Mouse (Mus musculus): ENCODE measurements around the gene Mus81.

The Mus81 gene

DNA sequence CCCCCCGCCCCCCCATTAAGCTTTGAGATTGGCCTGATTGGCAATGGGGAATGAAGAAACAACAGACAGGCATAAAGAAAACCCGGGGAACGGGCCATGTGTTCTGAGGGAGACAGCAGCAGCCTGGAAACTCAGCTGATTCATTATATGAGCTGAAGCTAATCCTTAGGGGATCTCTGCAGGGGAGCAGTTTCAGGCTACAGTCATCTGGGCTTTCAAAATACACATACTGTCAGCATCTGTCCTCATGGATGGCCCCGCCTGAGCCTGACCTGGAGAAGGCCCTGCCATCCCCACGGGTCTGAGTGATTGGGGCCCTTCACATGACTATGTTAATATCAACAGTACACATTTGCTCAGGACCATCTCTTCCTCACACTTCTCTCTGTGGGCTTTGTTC, 16.4 kb downstream of the Mus81 start:
- no peak for DNase-seq (ENCODE audit: low spot score in 2 of 2)

DNA sequence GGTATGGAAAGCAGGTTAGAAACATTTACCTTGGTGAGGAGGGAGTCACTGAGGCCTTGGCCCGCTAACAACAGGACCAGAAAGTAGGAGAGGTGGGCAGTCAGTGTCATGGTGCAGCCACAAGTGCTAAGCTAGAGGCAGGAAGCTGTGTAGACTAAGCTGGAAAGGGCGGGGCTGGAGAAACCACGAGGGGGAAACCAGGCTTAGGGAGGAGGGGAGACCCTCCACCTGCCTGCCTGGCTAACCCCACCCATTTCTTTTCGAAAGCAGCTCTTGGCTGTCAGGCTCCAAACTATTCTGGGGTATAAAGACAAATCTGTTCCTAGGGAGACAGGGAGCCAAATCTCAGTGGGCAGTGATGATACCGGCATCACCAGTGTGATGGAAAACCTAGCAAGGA, 19.8 kb downstream of the Mus81 start, which contains the start of gene Ctsw:
Ctsw (minus strand) TSS at position 134 of the 400 bp plus-strand sequence.
- DNase-seq (ENCODE audit: low spot score in 2 of 2): no peak

DNA sequence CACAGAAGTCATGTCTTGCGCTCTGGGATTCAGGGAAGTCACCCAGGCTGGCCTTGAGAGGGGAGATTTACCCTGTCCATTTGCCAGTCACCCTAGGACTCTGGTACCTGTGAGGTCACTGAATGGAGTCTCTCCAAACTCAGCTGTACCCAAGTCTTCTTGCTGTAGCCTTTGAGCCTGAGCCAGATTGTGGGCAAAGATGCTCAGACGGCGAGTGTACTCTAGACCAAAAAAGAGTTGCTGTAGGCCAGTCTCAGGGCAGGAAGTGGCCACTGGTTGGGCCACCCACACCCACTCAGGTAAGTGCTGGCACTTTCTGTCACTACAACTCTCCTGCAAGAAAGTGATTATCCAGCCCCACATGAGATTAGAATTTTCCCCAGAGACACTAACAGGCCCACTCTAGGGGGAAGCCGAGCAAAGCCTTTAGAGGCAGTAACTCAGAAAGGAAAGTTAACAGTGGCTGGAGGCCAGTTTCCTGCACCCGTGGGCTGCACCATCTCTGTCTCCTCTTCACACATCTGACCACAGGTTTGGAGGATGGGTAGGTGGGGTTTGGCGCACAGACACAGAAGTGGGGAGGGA, 21.2 kb downstream of the Mus81 start:
- no peak for DNase-seq (ENCODE audit: low spot score in 2 of 2)

- no peak for DNase-seq (ENCODE audit: low spot score in 2 of 2)
These were observed 23.2 kb downstream of the Mus81 start for GRCm38 (mm10) chr19:5465037-5465436.

GRCm38 (mm10) chr19:5463791-5464562, 24.2 kb downstream of the Mus81 start:
- DNase-seq (ENCODE audit: low spot score in 2 of 2): peak in 1 of 2 experiments; percentile 70

- no peak for DNase-seq (ENCODE audit: low spot score in 2 of 2)
These were observed 25.0 kb downstream of the Mus81 start for GRCm38 (mm10) chr19:5463212-5463611.

DNA sequence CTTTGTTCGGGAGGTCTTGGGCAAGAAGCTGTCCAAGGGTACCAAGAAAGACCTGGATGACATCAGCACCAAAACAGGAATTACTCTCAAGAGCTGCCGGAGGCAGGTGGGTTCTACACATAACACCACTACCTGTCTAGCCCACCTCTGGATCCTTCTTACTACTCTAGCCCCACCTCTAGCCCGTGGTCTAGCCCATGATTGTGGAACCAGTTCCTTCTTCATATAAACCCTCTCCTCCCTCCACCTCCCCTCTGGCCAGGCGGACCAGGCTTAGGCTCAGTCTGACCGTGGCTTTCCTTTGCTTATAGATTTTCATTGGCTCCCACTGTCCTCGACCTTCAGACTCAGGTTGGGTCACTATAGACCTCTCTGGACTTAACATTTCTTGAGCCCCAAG, 26.8 kb downstream of the Mus81 start:
- no peak for DNase-seq (ENCODE audit: low spot score in 2 of 2)

GRCm38 (mm10) chr19:5460465-5460911, 27.7 kb downstream of the Mus81 start, which contains the start of gene Fibp:
Gene Fibp (plus strand): TSS chr19:5460615.
- DNase-seq (ENCODE audit: low spot score in 2 of 2): peak; percentile 81 to 88

DNA sequence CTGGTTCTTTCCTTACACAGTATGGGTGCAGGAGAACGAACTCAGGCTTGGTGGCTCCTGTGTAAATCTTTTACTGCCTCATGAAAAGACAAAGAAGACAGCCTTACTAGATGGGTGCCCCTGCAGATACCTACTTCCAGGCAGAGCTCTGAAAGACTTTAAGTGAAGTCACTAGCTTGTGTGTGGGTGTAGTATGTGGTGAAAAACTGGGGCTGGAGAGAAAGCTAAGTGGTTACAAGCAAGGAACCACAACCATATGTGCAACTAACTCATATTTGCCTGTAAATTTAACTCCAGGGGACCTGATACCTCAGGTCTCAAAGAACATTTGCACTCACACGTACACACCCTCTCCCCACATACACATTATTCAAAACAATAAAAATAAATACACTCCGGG, 28.3 kb downstream of the Mus81 start:
- DNase-seq (ENCODE audit: low spot score in 2 of 2): no peak

GRCm38 (mm10) chr19:5459019-5459418, 29.2 kb downstream of the Mus81 start:
- DNase-seq (ENCODE audit: low spot score in 2 of 2): no peak

DNA sequence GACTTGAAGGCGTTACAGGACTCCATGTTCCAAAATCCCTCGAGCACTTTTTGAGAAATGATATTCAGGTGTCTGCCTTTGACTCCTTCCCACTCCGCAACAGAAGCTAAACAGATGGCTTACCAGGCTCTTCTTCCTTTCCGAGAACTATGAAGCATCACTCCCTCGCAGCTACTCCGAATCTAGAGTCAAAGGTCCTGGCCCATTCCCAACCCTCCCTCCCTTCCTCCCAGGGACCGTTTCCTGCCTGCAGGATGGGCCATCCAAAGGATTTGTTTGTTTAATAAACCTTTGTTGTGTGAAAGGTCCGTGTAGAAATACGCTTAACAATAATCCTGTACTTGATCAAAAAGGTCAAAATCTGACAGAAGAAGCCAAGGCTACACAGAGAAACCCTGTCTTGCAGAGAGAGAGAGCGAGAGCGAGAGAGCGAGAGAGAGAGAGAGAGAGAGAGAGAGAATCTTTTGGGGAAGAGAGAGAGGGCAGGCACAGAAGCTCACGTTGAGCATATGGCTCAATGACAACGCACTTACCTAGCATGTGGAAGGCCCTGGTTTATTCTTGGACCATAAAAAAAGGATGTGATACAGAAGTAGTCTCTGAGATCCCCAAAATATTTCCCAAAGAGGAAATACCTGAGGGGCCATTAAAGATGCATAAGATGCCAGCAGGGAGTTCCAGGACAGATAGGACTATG, 30.3 kb downstream of the Mus81 start, which contains the start of gene Ccdc85b:
Ccdc85b (minus strand) TSS at position 149 of the 697 bp plus-strand sequence.
- DNase-seq (ENCODE audit: low spot score in 2 of 2): no peak

GRCm38 (mm10) chr19:5456922-5457745, 31.1 kb downstream of the Mus81 start:
- DNase-seq (ENCODE audit: low spot score in 2 of 2): peak; percentile 96

DNA sequence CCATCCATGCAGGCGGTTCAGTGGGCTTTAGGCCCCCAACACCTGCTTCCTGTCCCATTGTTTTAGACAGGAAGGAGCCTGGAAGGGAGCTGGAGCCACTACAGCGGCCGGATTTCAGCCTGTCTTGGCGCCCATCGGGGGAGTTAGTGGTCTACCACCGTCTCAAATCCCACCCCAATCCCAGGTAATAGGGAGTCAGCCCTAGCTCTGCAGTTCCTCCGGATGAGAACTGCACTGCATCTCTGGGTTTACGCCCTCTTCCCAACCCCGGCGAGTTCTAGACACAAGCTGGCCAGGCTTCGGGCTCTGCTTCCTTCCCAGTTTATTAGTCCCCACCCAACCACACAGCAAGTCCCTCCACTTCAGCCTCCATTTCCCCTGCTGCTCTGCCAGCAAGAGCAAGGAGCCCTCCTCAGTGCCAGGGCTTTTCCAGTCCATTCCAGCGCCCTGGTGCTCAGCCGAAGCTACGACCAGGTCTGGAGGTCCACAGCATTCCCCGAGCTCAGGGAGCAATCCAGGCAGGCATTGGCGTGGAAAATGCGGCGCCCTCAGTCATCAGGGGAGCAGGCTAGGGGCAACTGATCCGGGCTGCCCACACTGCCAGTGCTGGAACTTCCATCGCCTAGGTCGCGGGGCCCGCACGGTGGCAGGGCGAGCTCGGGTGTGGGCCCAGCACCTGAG, 31.8 kb downstream of the Mus81 start:
- no peak for DNase-seq (ENCODE audit: low spot score in 2 of 2)

DNA sequence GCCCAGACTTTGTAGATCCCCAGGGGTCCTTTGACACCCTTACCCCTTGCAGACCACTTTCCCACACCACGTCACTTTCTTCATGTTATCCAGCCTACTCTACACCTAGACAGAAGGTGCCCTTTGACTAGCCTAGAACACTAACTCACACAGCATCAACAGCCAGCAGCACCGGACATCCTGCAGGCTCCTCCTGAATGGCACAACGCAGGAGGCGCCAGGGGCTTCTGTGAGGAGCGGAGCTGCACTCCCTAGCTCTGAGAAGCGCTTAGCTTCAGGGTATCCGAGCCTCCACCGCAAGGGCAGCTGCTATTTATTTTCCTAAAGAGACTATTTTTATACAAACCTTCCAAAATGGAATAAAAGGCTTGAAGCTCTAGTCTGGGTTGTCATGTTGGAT, 32.6 kb downstream of the Mus81 start:
- DNase-seq (ENCODE audit: low spot score in 2 of 2): no peak

DNA sequence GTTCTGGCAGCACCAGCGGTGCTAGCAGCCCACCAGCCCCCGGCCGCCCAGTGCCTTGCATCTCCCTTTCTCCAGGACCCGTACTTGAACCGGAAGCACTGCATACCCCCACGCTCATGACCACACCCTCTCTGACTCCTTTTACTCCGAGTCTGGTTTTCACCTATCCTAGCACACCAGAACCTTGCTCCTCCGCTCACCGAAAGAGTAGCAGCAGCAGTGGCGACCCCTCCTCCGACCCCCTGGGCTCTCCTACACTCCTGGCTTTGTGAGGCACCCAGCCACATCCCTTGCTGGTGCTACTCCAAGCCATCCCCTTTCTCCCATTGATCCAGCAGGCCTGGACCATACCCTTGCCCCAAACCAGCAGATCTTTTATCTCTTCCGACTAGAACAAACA, 33.2 kb downstream of the Mus81 start:
- DNase-seq (ENCODE audit: low spot score in 2 of 2): no peak

DNA sequence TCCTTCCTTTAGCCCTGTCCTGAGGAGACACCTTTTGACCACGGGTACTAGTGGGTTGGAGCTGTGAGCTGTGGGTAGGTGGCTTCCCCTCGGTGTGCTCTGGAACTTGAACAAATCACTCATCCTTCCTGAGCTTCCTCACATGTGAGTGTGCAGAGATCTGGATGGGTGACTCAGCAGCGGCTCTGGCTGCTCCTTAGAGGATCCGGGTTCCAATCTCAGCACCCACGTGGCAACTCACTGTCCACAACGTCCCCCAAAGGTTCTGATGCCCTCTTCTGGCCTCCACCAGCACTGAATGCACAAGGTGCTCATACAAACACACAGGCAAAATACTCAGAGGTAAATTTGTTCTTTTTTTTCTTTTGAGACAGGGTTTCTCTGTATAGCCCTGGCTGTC, 36.4 kb downstream of the Mus81 start:
- no peak for DNase-seq (ENCODE audit: low spot score in 2 of 2)

DNA sequence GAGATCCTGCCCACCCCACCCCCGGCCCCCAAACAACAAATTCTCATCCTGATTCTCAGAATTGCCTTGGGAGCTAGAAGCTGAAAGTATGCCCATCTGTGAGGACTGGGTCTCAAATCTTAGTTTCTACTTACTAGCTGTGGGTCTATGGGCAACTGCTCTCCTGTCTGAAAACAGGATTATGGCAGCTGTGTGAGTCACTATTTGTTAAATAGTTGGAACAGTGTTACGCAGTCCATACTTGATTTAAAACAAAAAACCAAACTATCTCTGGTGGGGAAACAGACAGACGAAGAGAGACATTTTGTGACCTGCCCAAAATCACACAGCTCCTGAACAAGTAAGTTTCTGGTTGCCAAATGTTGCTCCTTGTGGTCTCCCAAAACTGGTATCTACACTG, 38.5 kb downstream of the Mus81 start:
- DNase-seq (ENCODE audit: low spot score in 2 of 2): no peak

DNA sequence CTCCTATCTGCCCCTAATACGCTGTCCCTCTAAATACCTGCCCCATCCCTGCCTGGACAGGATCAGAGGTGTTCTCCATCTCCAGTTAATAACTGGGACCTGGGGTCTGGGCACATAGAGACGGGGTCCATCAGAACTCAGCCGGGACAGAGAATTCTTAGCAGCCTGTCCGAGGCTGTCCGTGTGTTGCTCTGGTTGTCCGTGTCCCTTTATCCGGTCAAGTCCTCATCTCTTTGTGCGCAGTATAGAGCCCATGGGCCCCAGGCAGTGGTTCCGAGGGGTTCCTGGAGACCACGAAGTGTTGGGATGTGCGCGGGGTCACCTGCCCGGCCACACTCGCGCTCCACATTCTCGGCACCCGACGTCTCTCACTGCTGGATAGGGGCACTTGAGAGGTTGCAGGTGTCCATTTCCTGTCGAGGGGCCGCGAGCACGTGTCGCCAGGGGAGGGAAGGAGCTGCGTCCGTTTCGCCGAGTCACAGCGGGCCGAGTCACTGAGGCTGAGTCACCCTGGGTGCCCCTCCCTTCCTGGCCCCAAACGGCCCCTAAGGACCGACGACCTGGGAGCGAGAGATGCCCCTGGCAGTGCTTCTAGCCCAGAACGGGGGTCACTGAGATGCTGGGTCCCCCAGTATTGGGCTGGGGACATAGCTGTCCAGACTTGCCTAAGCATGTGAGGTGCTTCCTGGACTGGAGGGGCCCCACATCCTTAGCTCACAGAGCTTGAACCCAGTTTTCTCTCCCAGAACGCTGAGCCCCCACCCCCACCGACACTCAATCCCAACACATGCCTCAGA, 39.6 kb downstream of the Mus81 start:
- no peak for DNase-seq (ENCODE audit: low spot score in 2 of 2)

- DNase-seq (ENCODE audit: low spot score in 2 of 2): peak in 1 of 2 experiments; percentile 63
These were observed 40.5 kb downstream of the Mus81 start, which contains the start of gene Fosl1 for GRCm38 (mm10) chr19:5447515-5448353. Gene Fosl1 (plus strand): TSS chr19:5447547.
